Mouse (Mus musculus) gastrocnemius, adult 18-20 months (tissue): ENCODE measurements around the gene Brca1. TPM values are rescaled to one million over a fixed set of nuclear protein-coding genes. Genes with fewer than 3 reads are reported as not detected.
"Not testable (repeated sequence)": the region's sequence is repeated elsewhere in the genome, so short reads cannot be mapped to it uniquely, and the experiment has no call there.

Experiments used
- DNase-seq: peaks from one replicate; pipeline ENCODE4 v3.0.0; 2021; ENCODE audit warnings: low spot score
- total RNA-seq, 2 experiments: library from RNA; stranded (reverse); gene quantifications; 2 replicates each; pipeline ENCODE4 v1.2.3; 2021

The Brca1 gene
- total RNA-seq, 2 experiments from 2014 or later: 0.34 TPM; not detected in 1

GRCm38 (mm10) chr11:101471926-101472325, 79.8 kb downstream of the Brca1 start:
- DNase-seq: no peak

- DNase-seq: no peak
Measured at GRCm38 (mm10) chr11:101470206-101470605, 81.5 kb downstream of the Brca1 start.

- DNase-seq: no peak
Measured at GRCm38 (mm10) chr11:101469155-101469554, 82.6 kb downstream of the Brca1 start.

- DNase-seq: no peak
Measured at GRCm38 (mm10) chr11:101468731-101469130, 83.0 kb downstream of the Brca1 start.

GRCm38 (mm10) chr11:101468263-101468688, 83.5 kb downstream of the Brca1 start:
- DNase-seq: peak; percentile 16

- DNase-seq: peak; percentile 62
Measured at GRCm38 (mm10) chr11:101467477-101468262, 84.1 kb downstream of the Brca1 start.

- DNase-seq: not testable (repeated sequence)
Measured at GRCm38 (mm10) chr11:101466552-101466950, 85.2 kb downstream of the Brca1 start.

- peak; percentile 63 for DNase-seq
Measured at GRCm38 (mm10) chr11:101465869-101466551, 85.7 kb downstream of the Brca1 start, which contains the start of gene Vat1. Gene Vat1 (minus strand): TSS chr11:101466230.

- DNase-seq: peak; percentile 75
Measured at GRCm38 (mm10) chr11:101465101-101465868, 86.5 kb downstream of the Brca1 start.

- no peak for DNase-seq
Measured at GRCm38 (mm10) chr11:101464211-101465100, 87.3 kb downstream of the Brca1 start, which contains the start of gene Rnd2. Gene Rnd2 (plus strand): TSS chr11:101464999.

GRCm38 (mm10) chr11:101462583-101463440, 88.9 kb downstream of the Brca1 start:
- DNase-seq: no peak

GRCm38 (mm10) chr11:101462141-101462540, 89.6 kb downstream of the Brca1 start:
- no peak for DNase-seq

GRCm38 (mm10) chr11:101460321-101460720, 91.4 kb downstream of the Brca1 start:
- DNase-seq: no peak

- DNase-seq: no peak
Measured at GRCm38 (mm10) chr11:101459716-101460115, 92.0 kb downstream of the Brca1 start.

GRCm38 (mm10) chr11:101458217-101458616, 93.5 kb downstream of the Brca1 start:
- DNase-seq: no peak

GRCm38 (mm10) chr11:101457631-101458030, 94.1 kb downstream of the Brca1 start:
- no peak for DNase-seq

- no peak for DNase-seq
Measured at GRCm38 (mm10) chr11:101455627-101456026, 96.1 kb downstream of the Brca1 start.

- DNase-seq: no peak
Measured at GRCm38 (mm10) chr11:101454702-101455101, 97.1 kb downstream of the Brca1 start.

- no peak for DNase-seq
Measured at GRCm38 (mm10) chr11:101452093-101452774, 99.5 kb downstream of the Brca1 start.
